Mouse (Mus musculus): Measurements from ENCODE around the gene Slc25a4. TPM values are rescaled to one million over a fixed set of nuclear protein-coding genes. Genes with fewer than 3 reads are reported as not detected.
"Not testable (repeated sequence)": the region's sequence is repeated elsewhere in the genome, so short reads cannot be mapped to it uniquely, and the experiment has no call there.

Gene Slc25a4
- polyA plus RNA-seq (2012; rRNA removed): 99.2 and 105 TPM in 2 replicates

- no peak for DNase-seq (ENCODE audit: low read depth, low spot score)
- WGBS: 1% methylated on average over 84 of the region's 84 CpGs
Observed at GRCm38 (mm10) chr8:46210404-46211315, at the start of gene Slc25a4. Slc25a4 (minus strand) TSS chr8:46211284.

- WGBS: 58% methylated on average over 19 of the region's 19 CpGs
- DNase-seq (ENCODE audit: low read depth, low spot score): no peak
Observed at GRCm38 (mm10) chr8:46257921-46258682, 47.0 kb upstream of the Slc25a4 start.

- no peak for DNase-seq (ENCODE audit: low read depth, low spot score)
- 51% methylated on average over 13 of the region's 13 CpGs for whole genome bisulfite sequencing
Observed at GRCm38 (mm10) chr8:46252456-46252855, 41.4 kb upstream of the Slc25a4 start.

GRCm38 (mm10) chr8:46251561-46251960, 40.5 kb upstream of the Slc25a4 start:
- DNase-seq (ENCODE audit: low read depth, low spot score): no peak
- 62% methylated on average over 10 of the region's 10 CpGs for WGBS

- 50% methylated on average over 11 of the region's 11 CpGs for WGBS
- no peak for DNase-seq (ENCODE audit: low read depth, low spot score)
Observed at GRCm38 (mm10) chr8:46246346-46246745, 35.3 kb upstream of the Slc25a4 start.

- WGBS: 51% methylated on average over 7 of the region's 7 CpGs
- no peak for DNase-seq (ENCODE audit: low read depth, low spot score)
Observed at GRCm38 (mm10) chr8:46242946-46243345, 31.9 kb upstream of the Slc25a4 start.

GRCm38 (mm10) chr8:46241568-46242374, 30.7 kb upstream of the Slc25a4 start:
- DNase-seq (ENCODE audit: low read depth, low spot score): peak; percentile 42
- WGBS: 30% methylated on average over 13 of the region's 13 CpGs

- no peak for DNase-seq (ENCODE audit: low read depth, low spot score)
- WGBS: 50% methylated on average over 7 of the region's 7 CpGs
Observed at GRCm38 (mm10) chr8:46236441-46237223, 25.5 kb upstream of the Slc25a4 start.

GRCm38 (mm10) chr8:46234736-46235135, 23.7 kb upstream of the Slc25a4 start:
- WGBS: 82% methylated on average over 4 of the region's 4 CpGs
- no peak for DNase-seq (ENCODE audit: low read depth, low spot score)

- no peak for DNase-seq (ENCODE audit: low read depth, low spot score)
- 49% methylated on average over 8 of the region's 8 CpGs for WGBS
Observed at GRCm38 (mm10) chr8:46232798-46233197, 21.7 kb upstream of the Slc25a4 start.

- DNase-seq (ENCODE audit: low read depth, low spot score): not testable (repeated sequence)
- WGBS: 69% methylated on average over 7 of the region's 7 CpGs
Observed at GRCm38 (mm10) chr8:46231968-46232367, 20.9 kb upstream of the Slc25a4 start.

- DNase-seq (ENCODE audit: low read depth, low spot score): no peak
- 82% methylated on average over 5 of the region's 5 CpGs for WGBS
Observed at GRCm38 (mm10) chr8:46226622-46227021, 15.5 kb upstream of the Slc25a4 start.

- 54% methylated on average over 3 of the region's 3 CpGs for WGBS
- DNase-seq (ENCODE audit: low read depth, low spot score): no peak
Observed at GRCm38 (mm10) chr8:46225501-46225900, 14.4 kb upstream of the Slc25a4 start.

GRCm38 (mm10) chr8:46220566-46220965, 9.5 kb upstream of the Slc25a4 start:
- DNase-seq (ENCODE audit: low read depth, low spot score): no peak

GRCm38 (mm10) chr8:46216838-46217237, 5.8 kb upstream of the Slc25a4 start:
- 1% methylated on average over 14 of the region's 14 CpGs for WGBS
- no peak for DNase-seq (ENCODE audit: low read depth, low spot score)

More at GRCm38 (mm10) chr8:46220566-46220965, 9.5 kb upstream of the Slc25a4 start:
- WGBS: 58% methylated on average over 3 of the region's 3 CpGs

GRCm38 (mm10) chr8:46213971-46214480, 2.9 kb upstream of the Slc25a4 start:
- DNase-seq (ENCODE audit: low read depth, low spot score): no peak
- 92% methylated on average over 2 of the region's 2 CpGs for WGBS

GRCm38 (mm10) chr8:46212194-46212593, 1.1 kb upstream of the Slc25a4 start:
- no peak for DNase-seq (ENCODE audit: low read depth, low spot score)
- 33% methylated on average over 7 of the region's 7 CpGs for WGBS

- 23% methylated on average over 13 of the region's 13 CpGs for WGBS
- DNase-seq (ENCODE audit: low read depth, low spot score): no peak
Observed at GRCm38 (mm10) chr8:46211611-46212071, 557 bp upstream of the Slc25a4 start.

- no peak for DNase-seq (ENCODE audit: low read depth, low spot score)
- WGBS: 86% methylated on average over 15 of the region's 15 CpGs
Observed at GRCm38 (mm10) chr8:46209057-46209456, 2.0 kb downstream of the Slc25a4 start.

Data from large intestine, adult 2 months (tissue).